Mouse (Mus musculus) CH12.LX (cell line): ENCODE results near the gene Hnrnpa0.

Experiments used
- CTCF ChIP-seq, 2 experiments: IDR thresholded peaks in 1 of 2; conservative IDR thresholded peaks in 1 of 2; 2 replicates each; pipeline ENCODE4 v1.5.1; 2011 to 2012; ENCODE audit warnings: low read depth in 2 of 2, low read length in 2 of 2, improper control_type of control experiment in 1 of 2, inconsistent platforms in 1 of 2, mild to moderate bottlenecking in 1 of 2, moderate library complexity in 1 of 2
- GABPA ChIP-seq: IDR thresholded peaks from 2 replicates; pipeline ENCODE4 v1.6.1; 2012; ENCODE audit warnings: low read depth, low read length, improper control_type of control experiment, inconsistent platforms; ENCODE audit not compliant: insufficient replicate concordance

GRCm38 (mm10) chr13:58129687-58130246, 1.4 kb upstream of the Hnrnpa0 start:
- TF ChIP-seq CTCF (conservative IDR thresholded peaks at IDR 0.05 in 1 of 2, IDR thresholded peaks at IDR 0.05 in 1 of 2; ENCODE audit: low read depth in 2 of 2, low read length in 2 of 2) = no peak
- TF ChIP-seq GABPA = no peak
